Mouse (Mus musculus) kidney, adult 2 months (tissue): ENCODE measurements around the gene Ubn1. TPM values are rescaled to one million over a fixed set of nuclear protein-coding genes. Genes with fewer than 3 reads are reported as not detected.

Experiments used
- DNase-seq: peaks from one replicate; pipeline ENCODE4 v3.0.0; 2021
- H3K27ac ChIP-seq: fragments of 200-500 bp; 2 replicates; pipeline ENCODE4 v1.5.1; 2012; ENCODE audit warnings: low read depth, low read length, control low read depth, inconsistent platforms; ENCODE audit not compliant: insufficient read depth
- H3K27me3 ChIP-seq: fragments of 200-500 bp; replicated peaks from 2 replicates; pipeline ENCODE4 v1.6.1; 2012; ENCODE audit warnings: mild to moderate bottlenecking, moderate library complexity, low read length, inconsistent platforms; ENCODE audit not compliant: control insufficient read depth, insufficient read depth
- H3K36me3 ChIP-seq: fragments of 200-500 bp; 2 replicates; pipeline ENCODE4 v1.6.1; 2012; ENCODE audit warnings: mild to moderate bottlenecking, moderate library complexity, low read length, inconsistent platforms; ENCODE audit not compliant: control insufficient read depth, insufficient read depth
- H3K4me1 ChIP-seq: fragments of 200-500 bp; 2 replicates; pipeline ENCODE4 v1.6.1; 2011; ENCODE audit warnings: low read length; ENCODE audit not compliant: control insufficient read depth, insufficient read depth
- H3K4me3 ChIP-seq: fragments of 200-500 bp; 2 replicates; pipeline ENCODE4 v1.5.1; 2011; ENCODE audit warnings: mild to moderate bottlenecking, low read depth, low read length, control low read depth; ENCODE audit not compliant: insufficient read depth
- CTCF ChIP-seq: fragments of 200-500 bp; conservative IDR thresholded peaks from 2 replicates; pipeline ENCODE4 v1.5.1; 2011; ENCODE audit warnings: low read depth, mild to moderate bottlenecking, control low read depth, low read length, moderate library complexity, mixed read lengths; ENCODE audit not compliant: insufficient read depth, insufficient read length
- POLR2A ChIP-seq: fragments of 200-500 bp; IDR thresholded peaks from one replicate; pipeline ENCODE4 v1.6.1; 2011; ENCODE audit warnings: low read depth, low read length, control low read depth
- WGBS: fragments of 180-500 bp; shearing (Covaris S2); methylation state at CpG from one replicate; pipeline ENCODE4 v1.1.7; 2018; 5-methylcytosine and 5-hydroxymethylcytosine counted together
- polyA plus RNA-seq: library from polyadenylated mRNA; depleted of rRNA; stranded (reverse); fragments of >200 nt; gene quantifications from 2 replicates; pipeline ENCODE4 v1.2.3, GENCODE M21; 2012

The Ubn1 gene
- polyA plus RNA-seq, 1 experiment, result 22.9 TPM

DNA sequence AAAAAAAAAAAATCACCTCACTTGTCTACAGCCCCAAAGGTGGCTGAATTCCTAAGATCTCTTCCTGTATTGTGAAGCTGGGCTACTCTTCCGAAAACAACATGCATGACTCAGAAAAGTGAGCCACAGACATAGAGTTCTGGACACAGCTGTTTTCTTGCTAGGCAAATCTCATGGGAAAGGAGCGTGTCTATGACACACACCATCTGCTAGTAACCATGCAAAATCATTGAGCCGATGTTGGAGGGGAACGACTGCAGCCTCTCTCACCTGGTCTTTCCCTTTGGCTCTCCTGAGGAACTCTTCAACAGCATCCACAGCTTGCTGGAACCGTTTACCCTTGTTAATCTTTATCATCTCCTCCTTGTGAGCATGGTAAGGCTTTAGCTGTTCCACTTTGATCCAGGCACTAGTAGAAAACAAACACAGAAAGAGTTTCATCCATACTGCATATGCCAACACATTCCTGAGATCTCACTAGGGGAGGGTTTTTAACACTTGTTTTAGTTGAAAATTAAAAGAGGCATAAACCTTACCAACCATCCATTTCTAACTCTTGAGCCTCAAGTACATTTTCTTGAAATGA is 13.1 kb upstream of the Ubn1 start:
- Histone ChIP-seq H3K36me3 (peaks cover 12% of the 10 kb centered on the region), H3K27me3 (no peaks in the 10 kb centered on the region), H3K27ac (no peak overlapping the region), H3K4me3 (no peak overlapping the region), H3K4me1 (peaks cover 8% of the 10 kb centered on the region; the same call in 1 of the 2 replicates)
- DNase-seq, result peak; percentile 61
- TF ChIP-seq CTCF (no peak), POLR2A (no peak)
- WGBS, result 60% methylated on average over 5 of the region's 5 CpGs

DNA sequence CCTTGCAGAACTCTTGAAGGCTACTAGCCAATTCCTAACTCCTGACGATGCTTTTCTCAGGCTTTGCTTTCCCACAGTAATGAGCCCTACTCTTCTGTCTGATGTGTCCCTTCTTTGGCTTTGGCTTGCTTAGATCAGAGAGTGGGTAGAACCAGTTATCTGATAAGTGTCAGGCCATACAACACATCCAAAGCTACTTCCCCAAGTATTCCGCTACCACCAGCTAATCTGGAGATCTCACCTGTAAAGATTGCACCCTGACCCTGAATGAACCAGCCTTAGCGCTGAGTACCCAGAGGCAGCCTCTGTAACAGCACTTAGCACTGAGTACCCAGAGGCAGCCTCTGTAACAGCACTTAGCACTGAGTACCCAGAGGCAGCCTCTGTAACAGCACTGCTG is 4.5 kb upstream of the Ubn1 start:
- no peak for DNase-seq
- H3K4me3 ChIP-seq, result no peak overlapping the region
- no peak for TF ChIP-seq CTCF
- no peak for TF ChIP-seq POLR2A
- 89% methylated on average over 3 of the region's 3 CpGs for WGBS
- H3K36me3 ChIP-seq, result peaks cover 9% of the 10 kb centered on the region
- no peak overlapping the region for H3K27ac ChIP-seq
- no peaks in the 10 kb centered on the region for H3K27me3 ChIP-seq
- peaks cover 5% of the 10 kb centered on the region; the same call in 1 of the 2 replicates for H3K4me1 ChIP-seq

DNA sequence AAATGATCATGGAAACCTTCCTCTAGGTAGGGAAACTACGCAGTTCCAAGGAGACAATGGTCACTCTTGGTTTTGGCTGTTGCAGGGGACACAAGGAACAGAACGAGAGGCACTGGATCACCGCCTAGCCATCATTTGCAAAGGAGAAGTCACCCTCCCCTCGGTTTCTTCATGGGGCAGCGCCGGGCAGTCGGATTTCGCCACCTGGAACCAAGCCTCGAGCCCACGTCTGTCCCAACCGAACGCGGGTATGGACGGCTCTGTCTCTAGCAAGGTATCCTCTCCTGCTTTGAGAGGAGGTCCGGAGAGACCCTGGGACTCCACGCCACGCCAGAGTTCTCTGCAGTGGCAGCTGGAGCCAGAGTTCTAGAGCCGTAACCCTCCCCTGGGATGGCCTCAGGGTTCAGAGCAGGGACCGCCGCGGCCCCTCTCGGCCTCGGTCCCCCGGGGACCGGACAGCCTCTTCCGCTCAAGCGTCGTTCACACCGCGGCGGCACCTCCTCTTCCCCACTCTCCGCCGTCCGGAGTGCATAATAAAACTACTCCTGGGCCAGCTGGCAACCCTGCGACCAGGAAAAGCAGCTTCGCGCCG is 579 bp upstream of the Ubn1 start:
- TF ChIP-seq POLR2A, result no peak
- TF ChIP-seq CTCF, result no peak
- under 1% methylated on average over 38 of the region's 38 CpGs for WGBS
- DNase-seq, result no peak
- Histone ChIP-seq H3K27ac (peak overlapping the region; percentile 82), H3K27me3 (no peaks in the 10 kb centered on the region), H3K4me3 (peak overlapping the region; percentile 76), H3K4me1 (peaks cover 5% of the 10 kb centered on the region; the same call in 1 of the 2 replicates), H3K36me3 (peaks cover 4% of the 10 kb centered on the region)

DNA sequence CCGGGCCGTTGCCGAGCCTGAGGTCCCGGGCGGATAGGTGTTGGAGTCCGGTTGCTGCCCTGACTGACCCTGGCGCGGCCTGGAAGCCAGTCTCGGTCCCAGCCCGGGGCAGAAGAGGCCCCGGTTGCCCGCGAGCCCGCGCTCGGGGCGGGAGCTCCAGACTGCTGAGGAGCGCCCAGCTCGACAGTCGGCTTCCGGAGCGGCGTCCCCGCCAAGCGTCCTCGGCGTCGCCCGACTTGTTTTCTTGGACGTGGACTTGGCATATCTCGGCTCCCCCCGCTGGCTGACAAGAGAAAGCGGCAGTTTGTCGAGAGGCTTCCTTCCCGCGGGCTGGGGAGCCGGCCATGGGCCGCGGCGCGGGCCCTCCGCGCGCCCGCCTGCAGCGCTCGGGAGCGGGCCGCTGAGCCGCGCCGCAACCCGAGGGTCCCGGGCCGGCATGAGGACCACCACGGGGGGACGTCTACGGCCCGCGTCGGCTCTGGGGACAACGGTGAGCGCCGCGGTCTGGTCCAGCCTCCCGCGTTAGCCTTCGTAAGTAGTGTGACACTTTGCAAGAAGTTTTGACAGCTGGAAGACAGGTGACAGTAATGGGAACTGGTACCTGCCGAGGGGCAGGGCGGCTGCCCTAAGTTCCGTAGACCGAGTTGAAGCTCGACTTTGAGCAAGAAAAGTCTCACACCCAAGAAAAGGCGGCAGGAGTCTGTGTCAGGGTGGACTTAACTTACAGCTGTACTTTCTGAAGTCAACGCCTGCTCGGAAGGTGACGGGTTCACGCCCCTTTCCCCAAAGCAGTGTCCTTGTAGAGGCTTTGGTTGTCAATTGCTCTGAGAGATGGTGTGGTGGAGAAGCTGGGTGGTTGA is 624 bp downstream of the Ubn1 start:
- Histone ChIP-seq H3K4me1 (peaks cover 5% of the 10 kb centered on the region; the same call in 1 of the 2 replicates), H3K4me3 (peak overlapping the region; percentile 75), H3K27me3 (no peaks in the 10 kb centered on the region), H3K36me3 (peaks cover 5% of the 10 kb centered on the region), H3K27ac (peak overlapping the region; percentile 86)
- TF ChIP-seq CTCF, result no peak
- no peak for TF ChIP-seq POLR2A
- WGBS, result under 1% methylated on average over 78 of the region's 78 CpGs
- DNase-seq, result peak; percentile 89

DNA sequence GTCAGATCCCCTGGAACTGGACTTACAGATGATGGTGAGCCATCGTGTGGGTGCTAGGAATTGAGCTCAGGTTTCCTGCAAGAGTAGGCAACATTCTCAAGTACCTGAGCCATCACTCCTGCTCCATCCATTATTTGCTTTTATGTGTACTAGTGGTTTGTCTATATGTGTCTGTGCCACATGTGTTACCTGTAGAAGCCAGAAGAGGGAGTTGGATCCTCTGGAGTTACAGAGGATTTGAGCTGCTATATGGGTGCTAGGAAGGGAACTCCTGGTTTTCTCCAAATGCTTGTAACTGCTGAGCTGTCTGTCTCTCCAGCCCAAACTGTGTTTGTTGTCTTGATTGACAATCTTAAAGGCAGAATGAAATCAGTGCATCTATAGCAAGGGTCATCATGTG is 8.3 kb downstream of the Ubn1 start:
- Histone ChIP-seq H3K4me1 (no peaks in the 10 kb centered on the region), H3K4me3 (no peak overlapping the region), H3K27me3 (no peaks in the 10 kb centered on the region), H3K27ac (no peak overlapping the region), H3K36me3 (peaks cover 11% of the 10 kb centered on the region)
- DNase-seq, result no peak
- 0 out of 2 replicates have a peak, but pooled peaks have one; percentile 4 for TF ChIP-seq CTCF
- no peak for TF ChIP-seq POLR2A
- WGBS, result 78% methylated on average over 1 of the region's 1 CpGs

DNA sequence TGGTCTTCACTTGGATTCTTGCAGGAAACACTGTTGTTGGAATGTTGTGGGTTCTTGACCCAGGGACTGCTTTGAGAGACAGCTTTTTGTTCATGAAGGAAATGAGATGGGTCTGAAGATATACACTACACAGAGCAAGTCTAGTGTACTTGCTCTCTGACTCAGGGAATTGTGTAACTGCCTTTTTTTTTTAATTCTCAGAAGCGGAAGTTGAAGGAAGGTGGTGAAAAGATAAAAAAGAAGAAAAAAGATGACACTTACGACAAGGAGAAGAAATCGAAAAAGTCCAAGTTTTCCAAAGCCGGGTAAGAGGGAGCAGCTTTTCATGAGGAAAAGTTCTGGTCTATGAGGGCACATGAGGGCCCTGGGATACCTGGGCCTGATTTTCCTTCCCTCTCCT is 13.6 kb downstream of the Ubn1 start:
- H3K27ac ChIP-seq, result no peak overlapping the region
- TF ChIP-seq CTCF, result no peak
- no peak for TF ChIP-seq POLR2A
- no peak for DNase-seq
- H3K27me3 ChIP-seq, result no peaks in the 10 kb centered on the region
- H3K36me3 ChIP-seq, result peaks cover 11% of the 10 kb centered on the region
- H3K4me3 ChIP-seq, result no peak overlapping the region
- no peaks in the 10 kb centered on the region for H3K4me1 ChIP-seq
- WGBS, result 93% methylated on average over 4 of the region's 4 CpGs

DNA sequence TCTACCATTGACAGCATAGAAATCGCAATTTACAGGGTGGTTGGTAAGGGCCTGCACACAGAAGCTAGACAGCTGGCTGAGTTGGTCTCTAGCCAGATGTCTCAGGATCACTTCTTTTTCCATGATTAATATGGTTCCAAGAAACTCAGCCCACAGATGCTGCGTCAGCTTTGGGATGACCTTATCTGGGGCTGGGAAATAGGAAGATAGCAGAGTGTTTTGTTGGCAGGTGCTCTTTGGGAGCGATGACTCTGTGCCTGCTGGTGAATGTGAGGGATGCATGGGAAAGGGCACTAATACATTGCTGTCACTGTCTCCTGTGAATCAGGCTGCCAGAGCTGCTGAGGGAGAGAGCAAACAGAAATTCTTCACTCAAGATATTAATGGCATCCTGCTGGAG is 20.5 kb downstream of the Ubn1 start:
- Histone ChIP-seq H3K4me3 (no peak overlapping the region), H3K36me3 (peaks cover 10% of the 10 kb centered on the region), H3K4me1 (no peaks in the 10 kb centered on the region), H3K27ac (no peak overlapping the region), H3K27me3 (no peaks in the 10 kb centered on the region)
- DNase-seq, result peak; percentile 13
- 78% methylated on average over 3 of the region's 3 CpGs for WGBS
- TF ChIP-seq POLR2A (no peak), CTCF (no peak)
